16 mouse cellular contexts compared by ENCODE assay signal in genomic region chr7:137048086-137048922, GRCm38 (mm10).
DNase-seq lines count a peak whose midpoint lies in the region; ATAC-seq and TF ChIP-seq lines count a peak whose summit lies in the region.
"Had no signal": no experiment of that assay in that cellular context is flagged by ENCODE, and none has a peak within 500 bp of the region (broad histone marks: within the 10 kb centered on the region; RNA-seq: fewer than 3 reads in every experiment).

No protein-coding gene starts in this region.

- DNase-seq in heart, postnatal 25 days (ENCODE audit: low spot score), result no peak
- DNase-seq in kidney, postnatal 0 days (ENCODE audit: low spot score), result peak; percentile 77
- no peak for DNase-seq in kidney, postnatal 10 days
- peak; percentile 55 for DNase-seq in NIH3T3 (ENCODE audit: low read depth)
- DNase-seq in embryonic facial prominence, embryonic 14.5 days (ENCODE audit: low spot score), result peak; percentile 58
- DNase-seq in neural tube, embryonic 10.5 days (ENCODE audit: extremely low spot score, low spot score), result no peak
- DNase-seq in gastrocnemius, postnatal 36 days, result no peak
- DNase-seq: cerebellum, postnatal 10 days; right cerebral cortex, postnatal 4 days; thymus, postnatal 25 days had no signal

- H3K36me3 ChIP-seq in heart, embryonic 11.5 days (ENCODE audit: control insufficient read depth, insufficient read depth, low read length), result no peaks in the 10 kb centered on the region
- no peaks in the 10 kb centered on the region for H3K36me3 ChIP-seq in kidney, postnatal 0 days (ENCODE audit: insufficient read depth, low read length)
- H3K36me3 ChIP-seq in embryonic facial prominence, embryonic 14.5 days (ENCODE audit: control insufficient read depth, insufficient read depth, low read length), result no peaks in the 10 kb centered on the region
- H3K36me3 ChIP-seq: G1E; hindbrain, embryonic 13.5 days; liver, embryonic 12.5 days had no signal

- H3K4me1 ChIP-seq in heart, embryonic 11.5 days (ENCODE audit: control insufficient read depth, insufficient read depth, low read length), result no peaks in the 10 kb centered on the region
- H3K4me1 ChIP-seq in kidney, postnatal 0 days (replicated peaks; ENCODE audit: insufficient read depth, low read length), result peaks cover 9% of the 10 kb centered on the region; the same call in 1 of the 2 replicates
- peaks cover 12% of the 10 kb centered on the region; the same call in 1 of the 2 replicates for H3K4me1 ChIP-seq in embryonic facial prominence, embryonic 14.5 days (ENCODE audit: control insufficient read depth, insufficient read depth, low read length)
- H3K4me1 ChIP-seq: liver, embryonic 12.5 days had no signal

- H3K4me3 ChIP-seq in heart, embryonic 11.5 days (ENCODE audit: low read depth, low read length), result no peak overlapping the region
- H3K4me3 ChIP-seq in kidney, postnatal 0 days (replicated peaks; ENCODE audit: low read depth, low read length), result no peak overlapping the region
- no peak overlapping the region for H3K4me3 ChIP-seq in embryonic facial prominence, embryonic 14.5 days (ENCODE audit: low read depth, low read length)
- H3K4me3 ChIP-seq: erythroblast, embryonic 14.5 days; hindbrain, embryonic 13.5 days; left cerebral cortex, adult 2 months; liver, embryonic 12.5 days had no signal

- no peak overlapping the region for H3K4me2 ChIP-seq in heart, embryonic 11.5 days
- no peak overlapping the region for H3K4me2 ChIP-seq in kidney, postnatal 0 days (ENCODE audit: low read length)
- no peak overlapping the region for H3K4me2 ChIP-seq in embryonic facial prominence, embryonic 14.5 days (ENCODE audit: low read depth, low read length)
- H3K4me2 ChIP-seq: hindbrain, embryonic 13.5 days; liver, embryonic 12.5 days had no signal

- ATAC-seq in heart, embryonic 11.5 days (replicated peaks; ENCODE audit: insufficient number of reproducible peaks, low FRiP score, low TSS enrichment), result peak; percentile 46; the same call in 1 of the 2 replicates
- peak; percentile 88 for ATAC-seq in kidney, postnatal 0 days (replicated peaks; ENCODE audit: low FRiP score, low read depth)
- ATAC-seq in embryonic facial prominence, embryonic 14.5 days (ENCODE audit: low read depth), result peak; percentile 62
- ATAC-seq: liver, embryonic 12.5 days had no signal

- intact Hi-C loops in heart, postnatal 25 days (cut with DNase I), result no loop called here
- intact Hi-C loops in gastrocnemius, postnatal 36 days (cut with DNase I), result no loop called here

- H3K27ac ChIP-seq in heart, embryonic 11.5 days (ENCODE audit: low read depth, low read length), result no peak overlapping the region
- H3K27ac ChIP-seq in kidney, postnatal 0 days, result 0 out of 2 replicates have a peak overlapping the region, but pooled peaks have one; percentile 8
- no peak overlapping the region; the same call in 1 of the 2 replicates for H3K27ac ChIP-seq in embryonic facial prominence, embryonic 14.5 days (replicated peaks; ENCODE audit: low read depth, low read length)
- H3K27ac ChIP-seq: hindbrain, embryonic 13.5 days; left cerebral cortex, adult 2 months; liver, embryonic 12.5 days had no signal

- WGBS in heart, embryonic 11.5 days (ENCODE audit: insufficient replicate concordance), result 58% methylated on average over 8 of the region's 8 CpGs
- WGBS in kidney, postnatal 0 days, result 38% methylated on average over 8 of the region's 8 CpGs
- WGBS in embryonic facial prominence, embryonic 14.5 days, result 49% methylated on average over 8 of the region's 8 CpGs

- no peak overlapping the region for H3K9ac ChIP-seq in heart, embryonic 11.5 days (ENCODE audit: low read depth, low read length)
- no peak overlapping the region for H3K9ac ChIP-seq in kidney, postnatal 0 days (ENCODE audit: low read depth, low read length)
- no peak overlapping the region for H3K9ac ChIP-seq in embryonic facial prominence, embryonic 14.5 days (ENCODE audit: low read depth, low read length)
- H3K9ac ChIP-seq: hindbrain, embryonic 13.5 days; liver, embryonic 12.5 days had no signal

- 0 out of 2 replicates have a peak, but pooled peaks cover 2% of the 10 kb centered on the region for H3K9me3 ChIP-seq in heart, embryonic 11.5 days (replicated peaks; ENCODE audit: control insufficient read depth, low read length)
- no peaks in the 10 kb centered on the region for H3K9me3 ChIP-seq in kidney, postnatal 0 days (replicated peaks; ENCODE audit: low read length)
- no peaks in the 10 kb centered on the region for H3K9me3 ChIP-seq in embryonic facial prominence, embryonic 14.5 days (ENCODE audit: control insufficient read depth, low read length)
- H3K9me3 ChIP-seq: hindbrain, embryonic 13.5 days; liver, embryonic 12.5 days had no signal

- H3K27me3 ChIP-seq in heart, embryonic 11.5 days (ENCODE audit: control insufficient read depth, insufficient read depth, low read length), result no peaks in the 10 kb centered on the region
- no peaks in the 10 kb centered on the region for H3K27me3 ChIP-seq in kidney, postnatal 0 days (ENCODE audit: insufficient read depth, low read length)
- H3K27me3 ChIP-seq in embryonic facial prominence, embryonic 14.5 days (replicated peaks; ENCODE audit: control insufficient read depth, insufficient read depth, low read length), result no peaks in the 10 kb centered on the region
- H3K27me3 ChIP-seq: liver, embryonic 12.5 days had no signal

- no peak for TF ChIP-seq CTCF in kidney, postnatal 0 days (IDR thresholded peaks at IDR 0.05; ENCODE audit: low read depth)

Comparison
In these comparisons a context has a peak if more than half of its experiments do, and no peak if none do; other contexts are left out.
1. DNase-seq: peak in kidney, postnatal 0 days (single experiment), NIH3T3 (single experiment) and embryonic facial prominence, embryonic 14.5 days (single experiment); none in heart, postnatal 25 days (single experiment), kidney, postnatal 10 days (single experiment), neural tube, embryonic 10.5 days (single experiment) and gastrocnemius, postnatal 36 days (0 of 2).
2. Peak in every context shown above with its lines, with median percentiles within 50 percentile points of each other: ATAC-seq.